Mouse (Mus musculus) embryonic fibroblast, embryonic 13.5 days (primary cell): Measurements from ENCODE around the gene Gm20422. TPM values are rescaled to one million over a fixed set of nuclear protein-coding genes. Genes with fewer than 3 reads are reported as not detected.
"Not testable (repeated sequence)": the region's sequence is repeated elsewhere in the genome, so short reads cannot be mapped to it uniquely, and the experiment has no call there.

Experiments
- H3K27ac ChIP-seq: 2 replicates; pipeline ENCODE4 v1.5.1; 2012; ENCODE audit warnings: low read length, control low read depth, inconsistent platforms; ENCODE audit not compliant: insufficient read depth
- H3K4me1 ChIP-seq: 2 replicates; pipeline ENCODE4 v1.6.1; 2011; ENCODE audit warnings: low read length; ENCODE audit not compliant: control insufficient read depth, insufficient read depth
- H3K4me3 ChIP-seq: 2 replicates; pipeline ENCODE4 v1.5.1; 2011; ENCODE audit warnings: mild to moderate bottlenecking, control low read depth, low read length; ENCODE audit not compliant: insufficient read depth
- CTCF ChIP-seq: IDR thresholded peaks from 2 replicates; pipeline ENCODE4 v1.5.1; 2011; ENCODE audit warnings: mild to moderate bottlenecking, control low read depth, low read length, moderate library complexity, borderline replicate concordance; ENCODE audit not compliant: insufficient read depth
- POLR2A ChIP-seq: IDR thresholded peaks from 2 replicates; pipeline ENCODE4 v1.6.1; 2011; ENCODE audit warnings: low read depth, mild to moderate bottlenecking, control low read depth, low read length, moderate library complexity
- polyA plus RNA-seq: library from polyadenylated mRNA; stranded (reverse); fragments of >200 nt; gene quantifications from 2 replicates; pipeline ENCODE4 v1.2.4, GENCODE M21; 2011; ENCODE audit warnings: low read depth; ENCODE audit not compliant: missing spikeins, insufficient read length

The Gm20422 gene
- polyA plus RNA-seq, 1 experiment, result 1.3 TPM

DNA sequence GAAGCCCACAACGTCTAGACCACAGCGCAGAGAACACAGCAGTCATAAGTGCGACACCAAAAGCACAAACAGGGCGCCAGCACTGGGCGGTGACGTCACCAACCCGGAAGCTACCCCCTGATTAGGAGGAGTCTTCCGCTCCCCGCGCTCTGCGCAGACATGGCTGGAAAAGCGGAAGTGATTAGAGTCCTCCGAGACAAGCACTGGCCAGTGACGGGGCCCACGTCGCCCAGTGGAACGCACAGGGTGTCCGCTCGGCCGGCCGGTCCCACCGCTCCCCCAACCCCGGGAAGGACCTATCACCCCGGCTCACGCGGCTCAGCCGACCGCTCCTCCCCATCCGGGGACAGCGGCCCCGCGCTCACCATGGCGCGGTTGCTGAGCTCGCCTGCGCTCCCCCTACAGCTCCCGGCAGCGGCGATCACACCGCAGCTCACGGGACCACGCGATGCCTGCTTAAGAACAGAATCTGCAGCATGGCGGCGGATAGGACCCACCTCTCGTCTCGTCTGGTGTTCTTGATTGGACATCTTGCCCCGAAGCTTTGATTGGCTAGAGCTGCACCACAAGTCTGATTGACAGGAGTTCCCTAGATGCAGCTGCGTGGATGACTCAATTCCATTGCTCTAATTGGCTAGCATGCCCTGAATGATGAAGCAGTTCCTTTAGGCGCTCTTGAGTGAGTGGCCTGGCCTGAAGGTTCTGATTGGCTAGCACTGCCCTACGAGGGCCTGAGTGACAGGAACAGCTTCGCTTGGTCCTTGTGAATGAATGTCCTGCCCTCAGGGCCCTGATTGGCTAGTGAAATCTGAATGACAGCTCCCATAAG lies 58.1 kb downstream of the Gm20422 start:
- TF ChIP-seq CTCF (no peak), POLR2A (peak; percentile 97)
- peak overlapping the region; percentile 94 for H3K27ac ChIP-seq
- H3K4me1 ChIP-seq, result peaks cover 5% of the 10 kb centered on the region
- H3K4me3 ChIP-seq, result peak overlapping the region; percentile 54

- peak overlapping the region; percentile 56 for H3K4me3 ChIP-seq
Measured at GRCm38 (mm10) chr8:69715366-69715765, 59.3 kb downstream of the Gm20422 start.

DNA sequence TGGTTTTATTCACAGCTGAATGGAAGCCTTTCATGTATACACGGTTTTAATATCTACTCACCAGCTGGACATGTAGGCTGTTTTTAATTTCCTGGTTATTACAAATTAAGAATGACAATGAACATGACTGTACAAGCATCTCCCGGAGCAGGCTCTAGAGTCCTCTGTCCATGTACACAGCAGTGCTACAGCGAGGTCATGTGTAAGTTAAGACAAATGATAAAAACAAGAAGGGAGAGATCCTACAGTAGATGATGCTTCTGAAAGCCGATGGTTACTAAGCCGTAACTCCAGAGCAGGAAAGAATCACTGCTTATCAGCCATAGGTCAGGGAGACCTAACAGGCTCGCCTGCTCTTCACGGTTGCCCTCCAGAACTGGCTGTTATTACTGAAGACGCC lies 61.2 kb downstream of the Gm20422 start:
- Histone ChIP-seq H3K4me3 (no peak overlapping the region), H3K27ac (no peak overlapping the region), H3K4me1 (peaks cover 5% of the 10 kb centered on the region)
- TF ChIP-seq POLR2A (no peak), CTCF (no peak)

More at GRCm38 (mm10) chr8:69715366-69715765, 59.3 kb downstream of the Gm20422 start:
- Histone ChIP-seq H3K4me1 (peaks cover 5% of the 10 kb centered on the region), H3K27ac (no peak overlapping the region)
- TF ChIP-seq POLR2A, result no peak

DNA sequence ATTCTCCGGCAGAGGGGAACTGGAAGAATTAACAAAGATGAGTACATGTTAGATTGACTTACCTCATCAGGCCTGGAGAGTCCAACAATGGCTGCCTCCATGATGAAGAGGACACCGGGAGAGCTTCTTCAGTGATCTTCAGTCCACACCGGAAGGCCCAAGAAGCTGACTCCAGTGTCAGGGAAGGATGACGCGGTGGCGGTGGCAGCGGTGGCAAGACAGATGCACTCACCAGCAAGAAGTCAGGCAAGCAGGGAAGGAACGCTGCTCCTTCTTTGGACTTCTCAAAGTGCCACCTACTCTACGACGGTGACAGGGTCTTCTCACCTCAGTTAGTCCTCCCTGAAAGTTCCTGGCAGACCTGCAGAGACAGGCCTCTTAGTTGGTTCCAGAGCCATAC lies 64.1 kb downstream of the Gm20422 start, which contains the start of gene Zfp869:
Gene Zfp869, minus strand, starts transcription at position 101 of the 400 bp plus-strand sequence.
- H3K27ac ChIP-seq, H3K4me3 ChIP-seq: not testable (repeated sequence)

DNA sequence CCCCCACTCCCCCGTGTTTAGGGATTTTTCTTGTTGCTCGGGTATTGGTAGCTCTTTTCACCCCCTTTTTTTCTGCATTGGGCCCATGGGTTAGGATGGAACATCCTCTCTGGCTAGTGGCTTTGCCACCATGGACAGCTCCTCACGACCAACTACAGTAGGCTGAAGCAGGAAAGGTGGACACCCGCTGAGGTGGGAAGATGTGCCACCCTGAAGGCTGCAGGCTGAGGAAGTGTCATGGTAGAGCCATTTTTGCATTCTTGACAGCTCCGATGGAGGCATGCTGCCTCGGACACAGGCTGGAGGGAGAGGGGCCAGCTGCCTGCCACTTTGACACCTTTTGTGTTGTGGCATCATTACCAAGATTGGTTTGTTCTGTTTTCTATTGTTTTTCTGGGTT lies 72.9 kb downstream of the Gm20422 start:
- no peaks in the 10 kb centered on the region for H3K4me1 ChIP-seq
- no peak overlapping the region for H3K27ac ChIP-seq
- H3K4me3 ChIP-seq, result no peak overlapping the region
- no peak for TF ChIP-seq CTCF

More for the DNA sequence above, 64.1 kb downstream of the Gm20422 start, which contains the start of gene Zfp869:
- not testable (repeated sequence) for H3K4me1 ChIP-seq

Other genes starting within 250 kb of the Gm20422 start
- 8.8 and 13.2 TPM in 2 replicates for gene Zfp868, start 149.3 kb downstream of the Gm20422 start, polyA plus RNA-seq
- gene Zfp964, start 120.4 kb downstream of the Gm20422 start, polyA plus RNA-seq, result 2.5 and 2.7 TPM in 2 replicates
- gene Zfp869, start 64.2 kb downstream of the Gm20422 start, polyA plus RNA-seq, result 18.1 and 24.1 TPM in 2 replicates
- gene Zfp963, start 24.9 kb downstream of the Gm20422 start, polyA plus RNA-seq, result 2.8 and 3.0 TPM in 2 replicates
- 27.1 and 28.0 TPM in 2 replicates for gene Atp13a1, start 16.3 kb upstream of the Gm20422 start, polyA plus RNA-seq
- gene Zfp866, start 16.3 kb upstream of the Gm20422 start, polyA plus RNA-seq, result 22.9 and 31.2 TPM in 2 replicates
- gene Gmip, start 33.8 kb upstream of the Gm20422 start, polyA plus RNA-seq, result 13.5 and 15.9 TPM in 2 replicates
- 2.9 and 4.0 TPM in 2 replicates for gene Lpar2, start 47.5 kb upstream of the Gm20422 start, polyA plus RNA-seq
- gene Pbx4, start 57.6 kb upstream of the Gm20422 start, polyA plus RNA-seq, result 2.5 and 3.6 TPM in 2 replicates
- not detected in 2 replicates for gene Cilp2, start 112.8 kb upstream of the Gm20422 start, polyA plus RNA-seq
- gene Tssk6, start 127.3 kb upstream of the Gm20422 start, polyA plus RNA-seq, result 0.39 and 0.50 TPM in 2 replicates
- 62.9 and 77.5 TPM in 2 replicates for gene Ndufa13, start 127.7 kb upstream of the Gm20422 start, polyA plus RNA-seq
- not detected in 2 replicates for gene Yjefn3, start 127.8 kb upstream of the Gm20422 start, polyA plus RNA-seq
- gene Gatad2a, start 221.5 kb upstream of the Gm20422 start, polyA plus RNA-seq, result 63.8 and 67.2 TPM in 2 replicates